Mouse (Mus musculus) ES-E14 (cell line): ENCODE measurements at regions not wholly inside any gene's neighbourhood (a gene's known extent, or its start where the extent isn't known, plus 50 kb on each side); places are given as distances from the start of the nearest gene placed in this dataset.

Experiments used
- HCFC1 ChIP-seq: IDR thresholded peaks from 2 replicates; pipeline ENCODE4 v1.6.1; 2012; ENCODE audit warnings: low read length, inconsistent platforms, borderline replicate concordance; ENCODE audit not compliant: insufficient read depth
- ZC3H11A ChIP-seq: IDR thresholded peaks from 2 replicates; pipeline ENCODE4 v1.6.1; 2012; ENCODE audit warnings: low read depth, mild to moderate bottlenecking, inconsistent platforms, low read length, borderline replicate concordance
- ZNF384 ChIP-seq: IDR thresholded peaks from 2 replicates; pipeline ENCODE4 v1.6.1; 2012; ENCODE audit warnings: low read depth, low read length, inconsistent platforms

DNA sequence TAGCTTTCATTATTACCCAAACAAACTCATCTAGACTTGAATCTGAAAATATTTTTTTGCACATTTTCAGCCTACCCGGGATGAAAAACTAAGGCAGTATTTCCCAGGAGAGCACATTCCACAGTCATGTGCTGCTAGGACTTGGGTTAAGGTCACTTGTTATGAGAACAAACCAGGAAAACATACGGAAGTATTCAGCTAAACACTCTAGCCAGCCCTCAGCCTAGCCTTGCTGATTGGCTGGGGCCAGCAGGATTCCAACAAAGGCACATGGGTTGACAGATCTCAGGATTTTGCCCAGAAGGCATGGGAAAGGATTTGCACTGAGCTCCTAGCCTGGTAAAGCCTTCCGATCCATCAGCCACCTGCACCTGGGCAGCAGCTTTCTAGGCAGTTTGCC, 68.0 kb upstream of the Jak1 start:
- TF ChIP-seq ZC3H11A (no peak), ZNF384 (no peak), HCFC1 (no peak)
